Mouse (Mus musculus) layer of hippocampus, adult 18-20 months (tissue): ENCODE results near the gene Fkrp. TPM values are rescaled to one million over a fixed set of nuclear protein-coding genes. Genes with fewer than 3 reads are reported as not detected.

Experiments
- DNase-seq, 2 experiments: peaks; one replicate each; pipeline ENCODE4 v3.0.0; 2022; ENCODE audit warnings: low spot score in 2 of 2
- long read RNA-seq: library from polyadenylated mRNA; stranded (forward); transcript quantifications from one replicate; pipeline ENCODE4 v2.0.0, GENCODE M21; 2021
- total RNA-seq, 2 experiments: library from RNA; stranded (reverse); gene quantifications; 2 replicates each; pipeline ENCODE4 v1.2.3; 2021

Fkrp gene
- 10 to 100 TPM; 46.7 to 46.9 TPM for total RNA-seq
- long read RNA-seq, transcript Fkrp-201 (3 exons, 2,827 nt) = major isoform, 29 of 63 reads
- long read RNA-seq, partial matches to known transcripts = 8 of 63 reads
- long read RNA-seq, other reads (novel, unspliced or antisense) = 26 of 63 reads

GRCm38 (mm10) chr7:16816475-16817122, at the start of gene Fkrp:
Fkrp (minus strand) TSS chr7:16816732.
- DNase-seq = peak in 1 of 2 experiments; percentile 56

GRCm38 (mm10) chr7:16859902-16860651, 43.5 kb upstream of the Fkrp start:
- DNase-seq = peak in 1 of 2 experiments; percentile 76

GRCm38 (mm10) chr7:16858336-16858735, 41.8 kb upstream of the Fkrp start:
- peak in 1 of 2 experiments; percentile 34 for DNase-seq

- no peak for DNase-seq
These were observed 36.8 kb upstream of the Fkrp start for GRCm38 (mm10) chr7:16853302-16853831.

GRCm38 (mm10) chr7:16851636-16852035, 35.1 kb upstream of the Fkrp start:
- DNase-seq = no peak

GRCm38 (mm10) chr7:16848579-16848978, 32.0 kb upstream of the Fkrp start:
- DNase-seq = peak in 1 of 2 experiments; percentile 82

- DNase-seq = no peak
These were observed 31.0 kb upstream of the Fkrp start for GRCm38 (mm10) chr7:16847507-16847906.

GRCm38 (mm10) chr7:16846775-16847174, 30.2 kb upstream of the Fkrp start:
- DNase-seq = no peak

GRCm38 (mm10) chr7:16845820-16846167, 29.3 kb upstream of the Fkrp start:
- DNase-seq = no peak

- DNase-seq = no peak
These were observed 28.7 kb upstream of the Fkrp start for GRCm38 (mm10) chr7:16845072-16845819.

- no peak for DNase-seq
These were observed 28.2 kb upstream of the Fkrp start for GRCm38 (mm10) chr7:16844696-16845071.

GRCm38 (mm10) chr7:16843441-16844171, 27.1 kb upstream of the Fkrp start:
- DNase-seq = no peak

- peak; percentile 82 to 89 for DNase-seq
These were observed 26.1 kb upstream of the Fkrp start, which contains the start of gene Prkd2 for GRCm38 (mm10) chr7:16842645-16843063. Prkd2 (plus strand) TSS chr7:16842902.

GRCm38 (mm10) chr7:16841561-16842560, 25.3 kb upstream of the Fkrp start:
- no peak for DNase-seq

- no peak for DNase-seq
These were observed 24.5 kb upstream of the Fkrp start for GRCm38 (mm10) chr7:16841078-16841477.

- DNase-seq = no peak
These were observed 23.6 kb upstream of the Fkrp start for GRCm38 (mm10) chr7:16840109-16840491.

- no peak for DNase-seq
These were observed 23.0 kb upstream of the Fkrp start for GRCm38 (mm10) chr7:16839427-16840108.

GRCm38 (mm10) chr7:16838804-16839426, 22.4 kb upstream of the Fkrp start:
- no peak for DNase-seq
